Mouse (Mus musculus): Measurements from ENCODE around the gene Prmt7. TPM values are rescaled to one million over a fixed set of nuclear protein-coding genes. Genes with fewer than 3 reads are reported as not detected.

The Prmt7 gene
- polyA plus RNA-seq, 1 experiment from 2014 or later: 50.3 TPM

DNA sequence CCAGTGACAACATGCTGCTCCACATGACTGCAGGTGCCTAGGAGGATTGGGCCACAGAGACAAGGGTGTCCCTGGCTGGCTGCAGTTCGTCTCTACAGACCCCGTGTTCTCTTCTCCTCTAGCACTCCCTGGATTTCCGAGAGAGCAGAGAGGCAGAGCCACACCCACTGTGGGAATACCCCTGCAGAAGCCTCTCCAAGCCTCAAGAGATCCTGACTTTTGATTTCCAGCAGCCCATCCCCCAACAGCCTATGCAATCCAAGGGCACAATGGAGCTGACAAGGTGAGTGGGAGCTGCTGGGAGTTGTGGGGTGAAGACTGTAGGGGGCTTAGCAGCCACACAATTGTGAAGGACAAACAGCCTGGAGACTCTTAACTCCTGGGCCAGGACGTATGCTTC lies 39.5 kb downstream of the Prmt7 start:
- H3K27ac ChIP-seq (ENCODE audit: low read length): no peak overlapping the region
- H3K4me1 ChIP-seq (ENCODE audit: control insufficient read depth, insufficient read depth, low read length): no peaks in the 10 kb centered on the region
- H3K27me3 ChIP-seq (replicated peaks; ENCODE audit: control insufficient read depth, insufficient read depth, low read length): no peaks in the 10 kb centered on the region
- H3K36me3 ChIP-seq (ENCODE audit: control insufficient read depth, insufficient read depth, low read length): peaks cover 15% of the 10 kb centered on the region; the same call in 1 of the 2 replicates
- H3K4me2 ChIP-seq (ENCODE audit: low read depth, low read length): no peak overlapping the region
- no peak overlapping the region for H3K9ac ChIP-seq (ENCODE audit: low read depth, low read length)
- 62% methylated on average over 4 of the region's 4 CpGs for WGBS
- no peaks in the 10 kb centered on the region for H3K9me3 ChIP-seq (ENCODE audit: control insufficient read depth, low read length)
- ATAC-seq: no peak
- H3K4me3 ChIP-seq (ENCODE audit: low read length): no peak overlapping the region

DNA sequence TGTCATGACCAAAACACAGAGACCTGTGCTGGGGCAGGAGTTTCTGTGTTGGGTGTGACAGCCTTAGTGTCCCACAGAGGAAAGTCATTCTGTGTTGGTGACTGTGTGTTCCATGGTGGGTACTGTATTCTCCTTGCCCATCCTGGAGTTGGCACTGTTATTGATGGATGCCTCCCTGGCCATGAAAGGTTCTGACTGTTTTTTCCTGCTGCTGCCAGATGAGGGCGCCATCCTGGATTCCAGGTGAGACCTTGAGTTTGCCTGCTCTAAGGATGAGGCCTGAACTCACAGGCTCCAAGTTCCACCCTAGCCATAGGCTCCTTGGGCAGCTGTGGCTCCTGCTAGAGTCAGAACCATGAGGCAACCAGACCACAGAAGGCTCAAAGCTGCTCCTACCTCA lies 47.4 kb downstream of the Prmt7 start:
- Histone ChIP-seq H3K4me1 (ENCODE audit: control insufficient read depth, insufficient read depth, low read length) (0 out of 2 replicates have a peak, but pooled peaks cover 3% of the 10 kb centered on the region), H3K27me3 (replicated peaks; ENCODE audit: control insufficient read depth, insufficient read depth, low read length) (no peaks in the 10 kb centered on the region), H3K4me3 (ENCODE audit: low read length) (no peak overlapping the region), H3K36me3 (ENCODE audit: control insufficient read depth, insufficient read depth, low read length) (no peaks in the 10 kb centered on the region), H3K9me3 (ENCODE audit: control insufficient read depth, low read length) (no peaks in the 10 kb centered on the region), H3K9ac (ENCODE audit: low read depth, low read length) (no peak overlapping the region), H3K27ac (ENCODE audit: low read length) (no peak overlapping the region), H3K4me2 (ENCODE audit: low read depth, low read length) (no peak overlapping the region)
- no peak for ATAC-seq
- WGBS: 29% methylated on average over 1 of the region's 1 CpGs

DNA sequence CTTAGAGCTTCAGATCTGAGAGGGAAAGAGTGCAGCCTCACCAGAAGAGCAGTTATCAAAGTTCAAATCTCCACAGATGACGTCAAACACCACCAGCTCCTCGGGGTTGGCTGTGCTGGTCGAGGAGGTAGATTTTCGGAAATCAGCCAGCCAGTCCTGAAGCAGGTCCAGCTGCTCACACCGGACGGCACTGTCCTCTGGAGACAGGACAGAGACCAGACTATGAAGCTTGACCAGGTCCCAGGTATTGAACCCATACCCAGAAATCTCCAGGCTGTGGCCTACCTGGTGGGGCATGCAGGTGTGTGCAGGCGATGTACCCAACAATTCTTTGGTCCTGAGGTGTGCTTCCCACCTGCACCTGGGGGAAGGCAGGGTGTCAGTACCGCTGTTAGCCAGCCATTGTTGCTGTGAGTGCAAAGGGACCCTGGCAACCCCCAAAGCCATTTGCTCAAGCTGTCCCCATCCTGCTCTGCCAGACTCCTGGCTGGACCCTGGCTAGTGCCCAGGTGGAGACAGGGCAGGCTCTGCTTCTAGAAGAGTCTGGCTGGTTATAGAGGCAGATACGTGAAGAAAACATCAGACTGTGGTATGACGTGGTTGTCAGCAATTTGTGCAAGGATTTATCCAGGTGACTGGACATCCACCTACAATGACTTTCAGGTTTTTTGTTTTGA lies 49.0 kb downstream of the Prmt7 start:
- H3K36me3 ChIP-seq (ENCODE audit: control insufficient read depth, insufficient read depth, low read length): no peaks in the 10 kb centered on the region
- no peaks in the 10 kb centered on the region for H3K27me3 ChIP-seq (replicated peaks; ENCODE audit: control insufficient read depth, insufficient read depth, low read length)
- no peak overlapping the region for H3K4me2 ChIP-seq (ENCODE audit: low read depth, low read length)
- WGBS: 89% methylated on average over 10 of the region's 10 CpGs
- H3K4me3 ChIP-seq (ENCODE audit: low read length): no peak overlapping the region
- H3K27ac ChIP-seq (ENCODE audit: low read length): no peak overlapping the region
- 0 out of 2 replicates have a peak, but pooled peaks cover 3% of the 10 kb centered on the region for H3K4me1 ChIP-seq (ENCODE audit: control insufficient read depth, insufficient read depth, low read length)
- H3K9ac ChIP-seq (ENCODE audit: low read depth, low read length): no peak overlapping the region
- no peaks in the 10 kb centered on the region for H3K9me3 ChIP-seq (ENCODE audit: control insufficient read depth, low read length)
- no peak for ATAC-seq

DNA sequence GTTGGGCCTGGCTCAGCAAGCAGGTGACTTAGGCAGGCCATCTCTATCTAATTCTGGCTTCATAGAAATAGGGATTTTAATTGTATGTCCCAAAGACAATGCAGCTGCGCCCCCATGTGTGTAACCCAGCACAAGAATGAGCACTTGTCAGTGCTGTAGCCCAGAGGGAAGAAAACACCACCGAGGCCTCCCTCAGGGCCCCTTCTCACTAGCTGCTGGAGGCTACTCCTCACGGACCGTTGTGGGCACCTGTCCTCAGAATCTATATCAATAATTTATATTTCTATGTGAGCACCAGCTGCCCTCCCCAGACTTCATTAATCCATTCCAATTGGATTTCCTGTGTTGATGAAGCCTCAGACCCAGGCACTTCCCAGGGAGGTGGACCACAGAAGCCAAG lies 50.2 kb downstream of the Prmt7 start:
- Histone ChIP-seq H3K9me3 (ENCODE audit: control insufficient read depth, low read length) (no peaks in the 10 kb centered on the region), H3K36me3 (ENCODE audit: control insufficient read depth, insufficient read depth, low read length) (no peaks in the 10 kb centered on the region), H3K27ac (ENCODE audit: low read length) (no peak overlapping the region), H3K9ac (ENCODE audit: low read depth, low read length) (no peak overlapping the region), H3K27me3 (replicated peaks; ENCODE audit: control insufficient read depth, insufficient read depth, low read length) (no peaks in the 10 kb centered on the region), H3K4me2 (ENCODE audit: low read depth, low read length) (no peak overlapping the region), H3K4me3 (ENCODE audit: low read length) (no peak overlapping the region), H3K4me1 (ENCODE audit: control insufficient read depth, insufficient read depth, low read length) (0 out of 2 replicates have a peak, but pooled peaks cover 3% of the 10 kb centered on the region)
- 81% methylated on average over 4 of the region's 4 CpGs for WGBS
- ATAC-seq: no peak

DNA sequence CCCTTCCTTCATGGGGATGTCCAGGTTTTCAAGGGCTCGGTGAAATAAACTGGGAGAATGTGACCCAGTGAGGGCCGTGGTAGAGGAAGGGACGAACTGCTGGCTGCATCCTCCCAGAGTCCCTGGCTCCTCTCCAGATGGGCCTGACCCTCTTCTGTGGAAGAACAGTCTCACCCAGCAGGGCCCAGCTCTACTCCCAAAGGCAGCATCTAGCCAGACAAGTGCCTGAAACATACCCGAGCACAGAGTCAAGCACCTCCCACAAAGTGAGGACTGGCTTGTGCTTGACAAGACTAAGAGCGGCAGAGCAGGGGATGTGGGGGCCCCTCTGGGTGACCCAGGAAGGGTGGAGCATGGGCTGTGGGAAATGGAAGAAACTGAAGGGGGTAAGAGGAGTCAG lies 51.6 kb downstream of the Prmt7 start:
- H3K27ac ChIP-seq (ENCODE audit: low read length): no peak overlapping the region
- H3K4me2 ChIP-seq (ENCODE audit: low read depth, low read length): no peak overlapping the region
- H3K27me3 ChIP-seq (replicated peaks; ENCODE audit: control insufficient read depth, insufficient read depth, low read length): no peaks in the 10 kb centered on the region
- 33% methylated on average over 5 of the region's 5 CpGs for WGBS
- H3K9me3 ChIP-seq (ENCODE audit: control insufficient read depth, low read length): no peaks in the 10 kb centered on the region
- no peak overlapping the region for H3K4me3 ChIP-seq (ENCODE audit: low read length)
- H3K9ac ChIP-seq (ENCODE audit: low read depth, low read length): no peak overlapping the region
- no peaks in the 10 kb centered on the region for H3K36me3 ChIP-seq (ENCODE audit: control insufficient read depth, insufficient read depth, low read length)
- 0 out of 2 replicates have a peak, but pooled peaks cover 3% of the 10 kb centered on the region for H3K4me1 ChIP-seq (ENCODE audit: control insufficient read depth, insufficient read depth, low read length)
- no peak for ATAC-seq

DNA sequence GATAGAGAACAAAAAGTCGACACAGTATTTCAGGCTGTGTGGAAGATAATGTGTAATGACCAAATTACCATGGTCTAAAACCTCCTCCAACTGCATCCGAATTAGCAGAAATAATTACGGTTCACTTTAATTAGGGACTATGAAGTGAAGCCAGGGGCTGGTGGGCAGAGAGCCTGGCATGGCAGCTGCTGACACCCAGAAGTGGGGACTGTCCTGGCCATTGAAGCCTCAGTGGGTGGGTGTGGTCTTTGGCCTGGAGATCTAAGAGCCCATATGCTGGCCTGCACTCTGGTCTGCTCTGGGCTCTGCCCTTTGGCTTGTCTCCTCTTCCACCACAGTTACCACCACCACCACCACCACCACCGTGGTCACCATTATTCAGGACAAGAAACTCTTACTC lies 53.2 kb downstream of the Prmt7 start:
- ATAC-seq: no peak
- Histone ChIP-seq H3K9ac (ENCODE audit: low read depth, low read length) (no peak overlapping the region), H3K9me3 (ENCODE audit: control insufficient read depth, low read length) (no peaks in the 10 kb centered on the region), H3K4me2 (ENCODE audit: low read depth, low read length) (no peak overlapping the region), H3K36me3 (ENCODE audit: control insufficient read depth, insufficient read depth, low read length) (no peaks in the 10 kb centered on the region), H3K4me1 (ENCODE audit: control insufficient read depth, insufficient read depth, low read length) (0 out of 2 replicates have a peak, but pooled peaks cover 6% of the 10 kb centered on the region), H3K27ac (ENCODE audit: low read length) (no peak overlapping the region), H3K27me3 (replicated peaks; ENCODE audit: control insufficient read depth, insufficient read depth, low read length) (no peaks in the 10 kb centered on the region), H3K4me3 (ENCODE audit: low read length) (no peak overlapping the region)
- WGBS: 83% methylated on average over 4 of the region's 4 CpGs

DNA sequence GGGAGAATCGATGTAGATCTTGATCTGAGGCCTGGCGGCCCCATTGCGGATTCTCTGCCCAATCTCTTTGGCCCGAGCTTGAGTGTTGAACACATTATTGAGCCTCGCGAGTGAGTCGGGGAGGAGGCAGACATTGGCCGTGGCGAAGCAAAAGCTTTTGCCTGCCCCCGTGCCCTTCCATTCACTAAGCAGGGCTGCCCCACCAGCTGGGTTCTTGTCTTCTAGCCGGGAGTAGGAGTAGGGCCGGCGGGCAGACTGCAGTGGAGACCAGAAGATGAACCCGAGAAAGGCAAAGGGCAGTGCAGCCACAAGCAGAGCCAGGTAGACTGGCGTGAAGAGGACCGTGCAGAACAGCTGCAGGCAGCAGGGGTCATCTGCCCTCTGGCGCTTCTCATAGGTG lies 54.7 kb downstream of the Prmt7 start:
- no peak for ATAC-seq
- Histone ChIP-seq H3K4me1 (ENCODE audit: control insufficient read depth, insufficient read depth, low read length) (peaks cover 13% of the 10 kb centered on the region; the same call in 1 of the 2 replicates), H3K27ac (ENCODE audit: low read length) (no peak overlapping the region), H3K4me2 (ENCODE audit: low read depth, low read length) (no peak overlapping the region), H3K27me3 (replicated peaks; ENCODE audit: control insufficient read depth, insufficient read depth, low read length) (no peaks in the 10 kb centered on the region), H3K36me3 (ENCODE audit: control insufficient read depth, insufficient read depth, low read length) (no peaks in the 10 kb centered on the region), H3K4me3 (ENCODE audit: low read length) (no peak overlapping the region), H3K9ac (ENCODE audit: low read depth, low read length) (no peak overlapping the region), H3K9me3 (ENCODE audit: control insufficient read depth, low read length) (no peaks in the 10 kb centered on the region)
- 85% methylated on average over 17 of the region's 17 CpGs for WGBS

DNA sequence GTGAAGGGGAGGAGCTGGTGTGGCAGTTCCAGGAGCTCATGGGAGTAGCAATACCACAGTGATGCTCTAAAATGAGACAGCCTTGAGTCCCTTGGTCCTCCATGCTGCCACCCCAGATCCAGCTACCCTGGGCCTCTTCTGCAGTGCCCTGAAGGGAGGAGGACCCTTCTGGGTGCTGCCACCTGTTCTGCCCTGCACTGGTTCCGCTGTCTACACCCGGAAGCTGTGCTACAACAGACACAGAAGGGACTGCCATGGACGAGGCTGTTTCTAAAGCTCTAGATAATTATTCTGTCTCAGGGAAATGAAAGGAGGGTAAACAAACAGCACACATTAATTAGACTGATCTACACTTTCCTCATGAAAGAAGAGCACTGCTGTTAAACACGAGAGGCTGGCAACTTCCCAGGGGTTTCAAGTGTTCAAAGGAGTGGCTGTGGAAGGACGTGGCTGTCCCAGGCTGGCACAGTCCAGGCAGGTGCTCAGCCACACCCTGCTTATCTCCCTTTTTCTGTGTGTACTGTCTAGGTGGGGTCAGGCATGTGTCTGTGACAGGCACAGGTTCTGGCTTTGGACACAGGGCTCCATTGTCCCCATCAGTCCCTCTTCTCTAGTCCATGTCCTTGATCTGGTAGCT lies 58.1 kb downstream of the Prmt7 start:
- peak overlapping the region; percentile 74 for H3K27ac ChIP-seq (ENCODE audit: low read length)
- H3K4me3 ChIP-seq (ENCODE audit: low read length): no peak overlapping the region
- peaks cover 9% of the 10 kb centered on the region; the same call in 1 of the 2 replicates for H3K4me1 ChIP-seq (ENCODE audit: control insufficient read depth, insufficient read depth, low read length)
- no peaks in the 10 kb centered on the region for H3K9me3 ChIP-seq (ENCODE audit: control insufficient read depth, low read length)
- H3K4me2 ChIP-seq (ENCODE audit: low read depth, low read length): no peak overlapping the region
- no peaks in the 10 kb centered on the region for H3K27me3 ChIP-seq (replicated peaks; ENCODE audit: control insufficient read depth, insufficient read depth, low read length)
- H3K36me3 ChIP-seq (ENCODE audit: control insufficient read depth, insufficient read depth, low read length): no peaks in the 10 kb centered on the region
- H3K9ac ChIP-seq (ENCODE audit: low read depth, low read length): peak overlapping the region; percentile 3; the same call in 1 of the 2 replicates
- ATAC-seq: peak; percentile 97
- 51% methylated on average over 5 of the region's 5 CpGs for WGBS

DNA sequence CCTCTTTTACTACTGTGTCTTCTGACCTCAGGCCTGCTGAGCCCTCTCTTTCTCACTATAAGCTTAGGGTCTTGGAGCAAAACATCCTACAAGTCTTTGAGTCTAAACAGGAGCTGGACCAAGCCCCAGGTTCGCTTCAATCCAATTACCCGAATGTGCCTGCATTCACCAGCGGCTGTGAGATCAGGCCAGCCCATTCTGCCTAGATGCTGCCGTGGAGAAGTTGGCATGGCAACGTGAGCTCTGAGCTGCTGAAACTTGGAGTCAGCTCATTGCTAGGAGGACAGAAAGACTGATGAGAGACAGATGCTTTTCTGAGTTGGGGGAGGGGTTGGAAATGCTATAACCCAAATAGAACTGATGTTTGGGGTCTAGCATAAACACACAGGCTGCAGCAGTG lies 60.1 kb downstream of the Prmt7 start:
- Histone ChIP-seq H3K27ac (ENCODE audit: low read length) (no peak overlapping the region), H3K4me2 (ENCODE audit: low read depth, low read length) (no peak overlapping the region)

More for the DNA sequence above, 60.1 kb downstream of the Prmt7 start:
- no peaks in the 10 kb centered on the region for H3K36me3 ChIP-seq (ENCODE audit: control insufficient read depth, insufficient read depth, low read length)
- H3K4me3 ChIP-seq (ENCODE audit: low read length): no peak overlapping the region
- ATAC-seq: no peak
- H3K9ac ChIP-seq (ENCODE audit: low read depth, low read length): no peak overlapping the region
- H3K9me3 ChIP-seq (ENCODE audit: control insufficient read depth, low read length): no peaks in the 10 kb centered on the region
- WGBS: 39% methylated on average over 5 of the region's 5 CpGs
- no peaks in the 10 kb centered on the region for H3K27me3 ChIP-seq (replicated peaks; ENCODE audit: control insufficient read depth, insufficient read depth, low read length)
- H3K4me1 ChIP-seq (ENCODE audit: control insufficient read depth, insufficient read depth, low read length): peaks cover 9% of the 10 kb centered on the region; the same call in 1 of the 2 replicates
